Mouse (Mus musculus) urinary bladder, postnatal 10 days (tissue): ENCODE data around the gene Neu4.
"Not testable (repeated sequence)": the region's sequence is repeated elsewhere in the genome, so short reads cannot be mapped to it uniquely, and the experiment has no call there.

Experiments used
- DNase-seq: peaks from one replicate; pipeline ENCODE4 v3.0.0; 2022; ENCODE audit warnings: low spot score

Gene Neu4

DNA sequence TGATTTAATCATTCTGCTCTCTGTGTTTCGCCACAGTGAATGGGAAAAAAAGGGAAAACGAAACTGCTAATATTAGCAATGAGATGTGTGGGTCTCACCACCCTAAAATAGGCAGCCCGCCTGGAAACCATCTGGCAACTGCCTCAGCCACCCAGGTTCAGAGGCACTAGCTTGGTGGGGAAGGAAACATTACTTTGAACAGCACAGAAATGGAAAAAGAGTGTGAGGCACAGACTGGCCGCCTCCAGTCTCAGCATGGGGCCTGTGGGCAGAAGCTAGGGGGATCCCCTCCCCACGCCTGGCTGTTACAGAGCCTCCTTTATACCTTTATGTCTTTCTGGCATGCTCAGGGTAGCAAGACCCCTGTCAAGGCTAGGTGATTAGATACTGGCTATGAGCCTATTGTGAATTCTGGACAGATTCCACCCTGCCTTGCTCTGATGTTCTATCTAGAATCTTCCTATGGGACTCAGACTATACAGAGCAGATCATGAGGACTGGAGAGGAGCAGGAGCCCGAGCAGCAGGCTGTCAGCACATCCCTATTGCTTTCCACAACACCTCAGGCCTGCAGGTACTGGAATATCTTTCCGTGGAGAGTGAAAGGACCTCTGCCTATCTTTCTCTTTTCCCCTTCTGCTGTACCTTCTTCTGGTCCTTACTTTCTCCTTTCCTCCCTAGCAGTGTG lies 33.4 kb downstream of the Neu4 start:
- DNase-seq, result no peak

DNA sequence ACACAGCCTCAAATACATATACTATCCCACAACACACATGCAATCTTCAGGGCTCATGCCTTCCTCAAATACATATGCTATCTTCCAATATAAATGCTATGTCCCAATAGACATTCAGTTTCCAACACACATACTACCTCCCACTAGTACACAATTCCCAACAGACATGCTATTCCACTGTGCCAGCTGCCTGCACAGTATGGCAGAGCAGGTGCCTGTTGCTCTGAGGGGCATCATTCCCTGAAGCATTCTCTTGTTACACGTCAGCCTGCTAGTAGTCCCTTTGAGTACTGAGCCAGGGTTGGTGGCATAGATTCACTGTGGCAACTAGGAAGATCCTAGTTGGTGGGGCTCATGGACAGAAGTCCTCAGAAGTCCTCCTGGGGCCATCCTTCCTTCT lies 34.2 kb downstream of the Neu4 start:
- no peak for DNase-seq

DNA sequence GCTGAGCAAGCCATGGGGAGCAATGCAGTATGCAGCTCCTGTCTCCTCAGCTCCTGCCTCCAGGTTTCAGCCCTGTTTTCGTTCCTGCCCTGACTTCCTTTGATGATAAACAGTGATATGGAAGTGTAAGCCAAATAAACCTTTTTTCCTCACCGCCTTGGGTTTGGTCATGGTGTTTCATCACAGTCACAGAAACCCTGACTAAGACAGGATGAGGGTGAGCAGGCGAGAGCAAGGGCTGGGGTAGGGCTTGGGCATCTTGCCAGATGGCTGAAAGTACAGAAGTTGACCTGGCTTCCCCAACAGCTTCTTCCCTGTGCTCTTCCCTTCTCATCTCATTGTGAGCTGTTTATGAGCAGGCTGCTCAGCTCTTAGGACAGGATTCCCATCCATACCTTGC lies 35.7 kb downstream of the Neu4 start:
- DNase-seq, result no peak

DNA sequence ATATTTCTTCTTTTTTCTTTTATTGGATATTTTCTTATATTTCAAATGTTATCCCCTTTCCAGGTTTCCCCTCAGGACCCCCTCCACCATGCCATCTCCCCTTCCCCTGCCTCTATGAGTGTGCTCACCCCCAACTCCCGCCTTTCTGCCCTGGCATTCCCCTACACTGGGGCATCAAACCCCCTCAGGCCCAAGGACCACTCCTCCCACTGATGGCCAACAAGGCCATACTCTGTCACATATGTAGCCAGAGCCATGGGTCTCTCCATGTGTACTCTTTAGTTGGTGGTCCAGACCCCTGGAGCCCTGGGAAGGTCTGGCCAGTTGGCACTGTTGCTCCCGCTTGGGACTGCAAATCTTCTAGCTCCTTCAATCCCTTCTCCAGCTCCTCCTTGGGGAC lies 37.1 kb downstream of the Neu4 start:
- DNase-seq, result no peak

DNA sequence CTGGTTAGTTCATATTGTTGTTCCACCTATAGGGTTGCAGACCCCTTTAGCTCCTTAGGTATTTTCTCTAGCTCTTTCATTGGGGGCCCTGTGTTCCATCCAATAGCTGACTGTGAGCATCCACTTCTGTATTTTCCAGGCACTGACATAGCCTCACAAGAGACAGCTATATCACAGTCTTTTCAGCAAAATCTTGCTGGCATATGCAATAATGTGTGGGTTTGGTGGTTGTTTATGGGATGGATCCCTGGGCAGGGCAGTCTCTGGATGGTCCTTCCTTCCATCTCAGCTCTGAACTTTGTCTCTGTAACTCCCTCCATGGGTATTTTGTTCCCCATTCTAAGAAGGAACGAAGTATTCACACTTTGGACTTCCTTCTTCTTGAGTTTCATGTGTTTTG lies 38.0 kb downstream of the Neu4 start:
- DNase-seq, result not testable (repeated sequence)

DNA sequence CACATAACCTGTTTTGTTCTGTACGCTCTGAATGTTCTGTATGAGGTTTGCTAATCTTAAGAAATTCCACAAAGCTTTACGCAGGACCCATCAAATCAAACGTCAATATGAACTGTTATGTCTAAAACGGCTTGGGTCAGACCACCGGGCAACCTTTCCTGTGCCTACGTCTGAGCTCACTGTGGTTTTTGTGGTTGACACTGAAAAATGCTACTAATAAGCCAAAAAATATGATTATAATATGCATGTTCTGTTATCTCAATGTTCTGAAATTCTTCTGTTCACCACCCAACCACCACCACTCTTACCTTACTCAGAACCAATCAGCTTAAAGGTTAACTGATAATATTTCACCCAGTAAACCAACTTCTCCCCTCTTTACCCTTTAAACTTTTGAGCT lies 54.5 kb downstream of the Neu4 start:
- no peak for DNase-seq

DNA sequence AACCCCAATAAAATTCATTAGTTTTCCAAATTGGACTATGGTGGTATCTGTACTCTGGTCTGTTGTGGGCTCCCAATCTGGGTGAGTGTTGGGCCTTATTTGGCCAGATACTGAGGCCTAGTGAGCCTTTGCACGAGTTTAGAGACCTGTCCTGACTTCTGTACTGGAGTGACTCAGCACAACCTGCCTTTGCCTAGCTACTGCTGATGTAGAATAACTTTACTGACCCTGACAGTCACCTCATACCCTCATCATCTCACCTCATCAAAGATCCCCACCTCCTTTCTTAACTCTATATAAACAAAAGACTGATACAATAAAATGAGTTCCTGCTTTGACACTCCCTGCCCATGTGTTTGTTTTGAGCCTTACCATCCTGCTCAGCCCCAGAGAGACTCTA lies 56.5 kb downstream of the Neu4 start:
- DNase-seq, result no peak
